Mouse (Mus musculus): ENCODE data around the gene Wdr62.

- TF ChIP-seq CTCF (IDR thresholded peaks at IDR 0.05; ENCODE audit: low read depth) = no peak
- TF ChIP-seq EP300 (IDR thresholded peaks at IDR 0.05; ENCODE audit: low read depth) = no peak
Observed at GRCm38 (mm10) chr7:30265041-30265440, 15.2 kb downstream of the Wdr62 start.
